Mouse (Mus musculus) lung, postnatal 0 days (tissue): ENCODE measurements around the gene Rgmb.

Source experiments
- CTCF ChIP-seq: IDR thresholded peaks from 2 replicates; pipeline ENCODE4 v1.5.1; 2016; ENCODE audit warnings: antibody characterized with exemption, mild to moderate bottlenecking
- EP300 ChIP-seq: IDR thresholded peaks from 2 replicates; pipeline ENCODE4 v1.6.1; 2016; ENCODE audit warnings: antibody characterized with exemption, mild to moderate bottlenecking, control low read depth

- TF ChIP-seq CTCF (no peak), EP300 (peak; percentile 51; the same call in 1 of the 2 replicates)
Measured at GRCm38 (mm10) chr17:15826444-15826909, 4.4 kb downstream of the Rgmb start.
